Mouse (Mus musculus): ENCODE measurements around the gene Folr2. TPM values are rescaled to one million over a fixed set of nuclear protein-coding genes. Genes with fewer than 3 reads are reported as not detected.

Gene Folr2
- polyA plus RNA-seq (2012; ENCODE audit: insufficient read depth, low replicate concordance), result 0.77 TPM in 1 of 2 replicates, not detected in the other

GRCm38 (mm10) chr7:101857094-101857493 is at the start of gene Folr2:
Folr2 (minus strand) TSS chr7:101857194.
- peaks cover 27% of the 10 kb centered on the region for H3K27me3 ChIP-seq (replicated peaks)
- H3K36me3 ChIP-seq (replicated peaks; ENCODE audit: low read length), result no peaks in the 10 kb centered on the region
- no peak within 1 kb of the TSS for H3K4me3 ChIP-seq (replicated peaks)
- peaks cover 7% of the 10 kb centered on the region; the same call in 1 of the 2 replicates for H3K4me1 ChIP-seq
- TF ChIP-seq FLI1 (IDR thresholded peaks at IDR 0.05; ENCODE audit: low read length) (no peak), GATA1 (IDR thresholded peaks at IDR 0.05; ENCODE audit: borderline replicate concordance, low read length) (no peak)
- no peaks in the 10 kb centered on the region for H3K9me3 ChIP-seq

GRCm38 (mm10) chr7:101906696-101907095 is 49.7 kb upstream of the Folr2 start:
- Histone ChIP-seq H3K36me3 (replicated peaks; ENCODE audit: low read length) (peaks cover 50% of the 10 kb centered on the region), H3K4me1 (peaks cover 54% of the 10 kb centered on the region), H3K9me3 (0 out of 2 replicates have a peak, but pooled peaks cover 3% of the 10 kb centered on the region), H3K27me3 (replicated peaks) (no peaks in the 10 kb centered on the region), H3K4me3 (replicated peaks) (peak overlapping the region; percentile 94)
- TF ChIP-seq FLI1 (IDR thresholded peaks at IDR 0.05; ENCODE audit: low read length) (no peak), GATA1 (IDR thresholded peaks at IDR 0.05; ENCODE audit: borderline replicate concordance, low read length) (no peak)

DNA sequence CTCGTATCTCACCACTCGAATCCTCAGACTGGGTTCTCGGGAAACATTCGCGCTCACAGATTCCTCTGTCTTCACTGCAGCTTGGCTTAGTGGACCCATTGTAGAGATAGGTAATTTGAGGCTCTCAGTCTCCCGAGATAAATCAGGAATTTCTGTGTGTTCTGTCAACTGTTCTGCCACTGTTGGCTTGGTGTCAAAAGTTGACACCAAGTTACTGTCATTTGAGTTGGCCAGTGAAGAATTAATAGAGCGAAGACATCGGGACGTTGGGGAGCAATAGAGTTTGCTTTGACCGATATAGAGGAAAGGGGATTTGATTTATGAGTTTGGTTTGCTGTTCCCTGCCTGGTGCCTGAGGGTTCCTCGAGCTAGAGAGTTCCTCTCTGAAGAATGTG is 49.3 kb upstream of the Folr2 start, which contains the start of gene Tomt:
Gene Tomt, minus strand, starts transcription at position 73 of the 395 bp plus-strand sequence.
- 0 out of 2 replicates have a peak, but pooled peaks cover 3% of the 10 kb centered on the region for H3K9me3 ChIP-seq
- peaks cover 55% of the 10 kb centered on the region for H3K4me1 ChIP-seq
- H3K27me3 ChIP-seq (replicated peaks), result no peaks in the 10 kb centered on the region
- TF ChIP-seq FLI1 (IDR thresholded peaks at IDR 0.05; ENCODE audit: low read length) (no peak), GATA1 (IDR thresholded peaks at IDR 0.05; ENCODE audit: borderline replicate concordance, low read length) (no peak)
- H3K36me3 ChIP-seq (replicated peaks; ENCODE audit: low read length), result peaks cover 48% of the 10 kb centered on the region
- peak within 1 kb of the TSS; percentile 94 for H3K4me3 ChIP-seq (replicated peaks)

DNA sequence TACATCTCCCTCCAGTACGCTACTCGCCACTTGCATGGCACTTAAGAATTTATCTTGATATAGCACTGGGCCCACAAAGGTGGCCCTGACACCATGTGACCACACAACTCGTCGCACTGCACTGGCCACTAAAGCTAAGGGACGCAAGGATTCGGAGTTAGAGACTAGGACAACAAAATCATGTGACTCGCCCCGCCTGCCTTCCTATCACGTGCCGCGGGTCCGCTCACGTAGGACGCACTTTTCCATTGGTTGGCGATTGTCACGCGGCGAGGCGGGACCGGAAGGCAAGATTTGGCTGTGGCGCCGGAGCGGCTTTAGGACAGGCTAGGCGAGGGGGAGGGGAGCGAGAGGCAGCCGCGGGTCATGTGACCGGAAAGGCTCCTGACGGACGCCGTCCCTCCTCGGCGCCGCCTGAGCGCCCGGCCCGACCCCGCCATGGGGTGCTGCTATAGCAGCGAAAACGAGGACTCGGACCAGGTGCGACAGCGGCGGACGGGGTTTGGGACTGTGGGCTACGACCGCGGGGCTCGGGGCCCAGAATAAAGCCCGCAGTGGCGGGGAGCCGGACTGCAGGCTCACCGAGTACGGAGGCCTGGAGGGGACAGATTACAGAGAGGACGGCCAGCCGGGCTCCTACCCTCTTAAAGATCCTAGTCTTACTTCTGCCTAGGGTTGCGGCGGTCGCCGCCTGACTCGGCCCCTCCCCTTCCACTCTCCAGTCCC is 48.7 kb upstream of the Folr2 start, which contains the start of gene Lamtor1:
Gene Lamtor1, plus strand, starts transcription at position 344 of the 726 bp plus-strand sequence.
- Histone ChIP-seq H3K4me3 (replicated peaks) (peak within 1 kb of the TSS; percentile 94), H3K27me3 (replicated peaks) (no peaks in the 10 kb centered on the region), H3K4me1 (peaks cover 61% of the 10 kb centered on the region), H3K9me3 (0 out of 2 replicates have a peak, but pooled peaks cover 3% of the 10 kb centered on the region), H3K36me3 (replicated peaks; ENCODE audit: low read length) (peaks cover 48% of the 10 kb centered on the region)
- TF ChIP-seq GATA1 (IDR thresholded peaks at IDR 0.05; ENCODE audit: borderline replicate concordance, low read length) (no peak), FLI1 (IDR thresholded peaks at IDR 0.05; ENCODE audit: low read length) (peak; percentile 60)

- H3K9me3 ChIP-seq, result 0 out of 2 replicates have a peak, but pooled peaks cover 3% of the 10 kb centered on the region
- peaks cover 47% of the 10 kb centered on the region for H3K36me3 ChIP-seq (replicated peaks; ENCODE audit: low read length)
- no peaks in the 10 kb centered on the region for H3K27me3 ChIP-seq (replicated peaks)
- no peak overlapping the region for H3K4me3 ChIP-seq (replicated peaks)
- H3K4me1 ChIP-seq, result peaks cover 56% of the 10 kb centered on the region
- TF ChIP-seq FLI1 (IDR thresholded peaks at IDR 0.05; ENCODE audit: low read length), result no peak
- TF ChIP-seq GATA1 (IDR thresholded peaks at IDR 0.05; ENCODE audit: borderline replicate concordance, low read length), result no peak
These were observed 45.9 kb upstream of the Folr2 start for GRCm38 (mm10) chr7:101902846-101903245.

GRCm38 (mm10) chr7:101901969-101902368 is 45.0 kb upstream of the Folr2 start:
- Histone ChIP-seq H3K36me3 (replicated peaks; ENCODE audit: low read length) (peaks cover 48% of the 10 kb centered on the region), H3K9me3 (0 out of 2 replicates have a peak, but pooled peaks cover 3% of the 10 kb centered on the region), H3K4me3 (replicated peaks) (no peak overlapping the region), H3K27me3 (replicated peaks) (no peaks in the 10 kb centered on the region), H3K4me1 (peaks cover 56% of the 10 kb centered on the region)
- no peak for TF ChIP-seq GATA1 (IDR thresholded peaks at IDR 0.05; ENCODE audit: borderline replicate concordance, low read length)
- no peak for TF ChIP-seq FLI1 (IDR thresholded peaks at IDR 0.05; ENCODE audit: low read length)

- peak overlapping the region; percentile 53 for H3K4me3 ChIP-seq (replicated peaks)
- no peak for TF ChIP-seq FLI1 (IDR thresholded peaks at IDR 0.05; ENCODE audit: low read length)
- TF ChIP-seq GATA1 (IDR thresholded peaks at IDR 0.05; ENCODE audit: borderline replicate concordance, low read length), result no peak
- 0 out of 2 replicates have a peak, but pooled peaks cover 3% of the 10 kb centered on the region for H3K9me3 ChIP-seq
- H3K4me1 ChIP-seq, result peaks cover 50% of the 10 kb centered on the region
- H3K27me3 ChIP-seq (replicated peaks), result no peaks in the 10 kb centered on the region
- H3K36me3 ChIP-seq (replicated peaks; ENCODE audit: low read length), result peaks cover 48% of the 10 kb centered on the region
These were observed 43.5 kb upstream of the Folr2 start for GRCm38 (mm10) chr7:101900331-101901097.

- Histone ChIP-seq H3K4me3 (replicated peaks) (peak overlapping the region; percentile 94), H3K4me1 (peaks cover 70% of the 10 kb centered on the region), H3K9me3 (no peaks in the 10 kb centered on the region), H3K36me3 (replicated peaks; ENCODE audit: low read length) (peaks cover 35% of the 10 kb centered on the region), H3K27me3 (replicated peaks) (no peaks in the 10 kb centered on the region)
- peak; percentile 71; the same call in 1 of the 2 replicates for TF ChIP-seq FLI1 (IDR thresholded peaks at IDR 0.05; ENCODE audit: low read length)
- TF ChIP-seq GATA1 (IDR thresholded peaks at IDR 0.05; ENCODE audit: borderline replicate concordance, low read length), result no peak
These were observed 39.4 kb upstream of the Folr2 start for GRCm38 (mm10) chr7:101896104-101897066.

GRCm38 (mm10) chr7:101895695-101896094 is 38.7 kb upstream of the Folr2 start:
- Histone ChIP-seq H3K27me3 (replicated peaks) (no peaks in the 10 kb centered on the region), H3K9me3 (no peaks in the 10 kb centered on the region), H3K4me1 (peaks cover 70% of the 10 kb centered on the region), H3K4me3 (replicated peaks) (peak overlapping the region; percentile 94), H3K36me3 (replicated peaks; ENCODE audit: low read length) (peaks cover 28% of the 10 kb centered on the region)
- no peak for TF ChIP-seq FLI1 (IDR thresholded peaks at IDR 0.05; ENCODE audit: low read length)
- TF ChIP-seq GATA1 (IDR thresholded peaks at IDR 0.05; ENCODE audit: borderline replicate concordance, low read length), result no peak
